Mouse (Mus musculus): ENCODE measurements around the gene Lyz1. TPM values are rescaled to one million over a fixed set of nuclear protein-coding genes. Genes with fewer than 3 reads are reported as not detected.
"Not testable (repeated sequence)": the region's sequence is repeated elsewhere in the genome, so short reads cannot be mapped to it uniquely, and the experiment has no call there.

Gene Lyz1
- polyA plus RNA-seq, 1 experiment = 18.6 TPM

- TF ChIP-seq CTCF (IDR thresholded peaks at IDR 0.05; ENCODE audit: borderline replicate concordance, control insufficient read depth, extremely low read depth, insufficient read depth, low read length, poor library complexity) (no peak), POLR2A (IDR thresholded peaks at IDR 0.05; ENCODE audit: control insufficient read depth, extremely low read depth, insufficient read depth, low read length, poor library complexity) (no peak)
- no peaks in the 10 kb centered on the region for H3K36me3 ChIP-seq (ENCODE audit: control insufficient read depth, insufficient read depth, low read length)
- no peaks in the 10 kb centered on the region for H3K27me3 ChIP-seq (ENCODE audit: control insufficient read depth, insufficient read depth, low read length)
- no peaks in the 10 kb centered on the region for H3K4me1 ChIP-seq (replicated peaks; ENCODE audit: control insufficient read depth, insufficient read depth, low read length)
- whole genome bisulfite sequencing = 94% methylated on average over 10 of the region's 10 CpGs
- H3K27ac ChIP-seq (ENCODE audit: control insufficient read depth, insufficient read depth, low read length) = no peak overlapping the region
- H3K4me3 ChIP-seq (ENCODE audit: control insufficient read depth, insufficient read depth, low read length) = no peak overlapping the region
- DNase-seq = no peak
Measured at GRCm38 (mm10) chr10:117275681-117276369, 16.8 kb downstream of the Lyz1 start.

GRCm38 (mm10) chr10:117274645-117275044 is 18.0 kb downstream of the Lyz1 start:
- WGBS = 21% methylated on average over 4 of the region's 7 CpGs
- not testable (repeated sequence) for H3K27ac ChIP-seq (ENCODE audit: control insufficient read depth, insufficient read depth, low read length); H3K36me3 ChIP-seq (ENCODE audit: control insufficient read depth, insufficient read depth, low read length); DNase-seq; H3K27me3 ChIP-seq (ENCODE audit: control insufficient read depth, insufficient read depth, low read length); H3K4me1 ChIP-seq (replicated peaks; ENCODE audit: control insufficient read depth, insufficient read depth, low read length); H3K4me3 ChIP-seq (ENCODE audit: control insufficient read depth, insufficient read depth, low read length)

GRCm38 (mm10) chr10:117272023-117272422 is 20.6 kb downstream of the Lyz1 start:
- DNase-seq = no peak
- H3K27me3 ChIP-seq (ENCODE audit: control insufficient read depth, insufficient read depth, low read length) = no peaks in the 10 kb centered on the region

DNA sequence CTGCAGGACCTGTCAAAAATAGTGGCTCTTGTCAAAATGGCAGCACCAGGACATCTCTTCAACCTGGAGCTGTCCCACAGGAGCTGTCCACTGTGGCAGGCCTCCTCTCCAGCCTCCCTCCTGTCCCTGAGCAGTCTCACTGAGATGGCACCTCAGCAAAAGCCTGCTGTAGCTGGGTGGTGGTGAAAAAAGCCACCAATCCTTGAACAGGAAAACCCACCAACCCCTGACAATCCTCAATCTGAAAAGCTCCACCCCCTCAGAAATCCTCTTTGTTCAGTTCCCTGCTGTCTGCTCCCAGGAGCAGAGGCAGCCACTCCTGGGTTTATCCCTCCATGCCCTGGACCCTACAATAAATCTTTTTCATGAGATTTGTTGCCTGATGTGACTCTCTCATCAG is 32.8 kb downstream of the Lyz1 start:
- DNase-seq = no peak
- H3K27ac ChIP-seq (ENCODE audit: control insufficient read depth, insufficient read depth, low read length) = no peak overlapping the region
- no peaks in the 10 kb centered on the region for H3K36me3 ChIP-seq (ENCODE audit: control insufficient read depth, insufficient read depth, low read length)
- no peaks in the 10 kb centered on the region for H3K4me1 ChIP-seq (replicated peaks; ENCODE audit: control insufficient read depth, insufficient read depth, low read length)
- TF ChIP-seq CTCF (IDR thresholded peaks at IDR 0.05; ENCODE audit: borderline replicate concordance, control insufficient read depth, extremely low read depth, insufficient read depth, low read length, poor library complexity) = no peak
- H3K27me3 ChIP-seq (ENCODE audit: control insufficient read depth, insufficient read depth, low read length) = no peaks in the 10 kb centered on the region
- H3K4me3 ChIP-seq (ENCODE audit: control insufficient read depth, insufficient read depth, low read length) = no peak overlapping the region

More at GRCm38 (mm10) chr10:117272023-117272422, 20.6 kb downstream of the Lyz1 start:
- H3K36me3 ChIP-seq (ENCODE audit: control insufficient read depth, insufficient read depth, low read length) = no peaks in the 10 kb centered on the region
- no peak for TF ChIP-seq POLR2A (IDR thresholded peaks at IDR 0.05; ENCODE audit: control insufficient read depth, extremely low read depth, insufficient read depth, low read length, poor library complexity)
- no peak for TF ChIP-seq CTCF (IDR thresholded peaks at IDR 0.05; ENCODE audit: borderline replicate concordance, control insufficient read depth, extremely low read depth, insufficient read depth, low read length, poor library complexity)
- no peak overlapping the region for H3K27ac ChIP-seq (ENCODE audit: control insufficient read depth, insufficient read depth, low read length)
- no peak overlapping the region for H3K4me3 ChIP-seq (ENCODE audit: control insufficient read depth, insufficient read depth, low read length)
- no peaks in the 10 kb centered on the region for H3K4me1 ChIP-seq (replicated peaks; ENCODE audit: control insufficient read depth, insufficient read depth, low read length)

- 90% methylated on average over 12 of the region's 12 CpGs for WGBS
- DNase-seq = no peak
- Histone ChIP-seq H3K27me3 (ENCODE audit: control insufficient read depth, insufficient read depth, low read length) (no peaks in the 10 kb centered on the region), H3K27ac (ENCODE audit: control insufficient read depth, insufficient read depth, low read length) (no peak within 1 kb of the TSS), H3K36me3 (ENCODE audit: control insufficient read depth, insufficient read depth, low read length) (no peaks in the 10 kb centered on the region), H3K4me1 (replicated peaks; ENCODE audit: control insufficient read depth, insufficient read depth, low read length) (no peaks in the 10 kb centered on the region), H3K4me3 (ENCODE audit: control insufficient read depth, insufficient read depth, low read length) (no peak within 1 kb of the TSS)
- TF ChIP-seq POLR2A (IDR thresholded peaks at IDR 0.05; ENCODE audit: control insufficient read depth, extremely low read depth, insufficient read depth, low read length, poor library complexity) (no peak), CTCF (IDR thresholded peaks at IDR 0.05; ENCODE audit: borderline replicate concordance, control insufficient read depth, extremely low read depth, insufficient read depth, low read length, poor library complexity) (no peak)
Measured at GRCm38 (mm10) chr10:117238603-117239002, 54.1 kb downstream of the Lyz1 start, which contains the start of gene 9530003J23Rik. Gene 9530003J23Rik, minus strand, starts transcription at chr10:117238703.

Other genes starting within 250 kb of the Lyz1 start
- gene Lrrc10, start 247.5 kb downstream of the Lyz1 start, polyA plus RNA-seq (2012; rRNA removed) = 0.47 and 15.3 TPM in 2 replicates
- 130 and 139 TPM in 2 replicates for gene Cct2, start 229.1 kb downstream of the Lyz1 start, polyA plus RNA-seq (2012; rRNA removed)
- 19.8 and 21.1 TPM in 2 replicates for gene Frs2, start 144.3 kb downstream of the Lyz1 start, polyA plus RNA-seq (2012; rRNA removed)
- 41.6 and 43.3 TPM in 2 replicates for gene Yeats4, start 68.4 kb downstream of the Lyz1 start, polyA plus RNA-seq (2012; rRNA removed)
- not detected in 2 replicates for gene 9530003J23Rik, start 54.2 kb downstream of the Lyz1 start, polyA plus RNA-seq (2012; rRNA removed)
- gene Lyz2, start 10.5 kb downstream of the Lyz1 start, polyA plus RNA-seq (2012; rRNA removed) = 301 and 482 TPM in 2 replicates
- gene Cpsf6, start 87.1 kb upstream of the Lyz1 start, polyA plus RNA-seq (2012; rRNA removed) = 171 and 218 TPM in 2 replicates